Mouse (Mus musculus) G1E (cell line): ENCODE measurements around the gene Zfp385b.

Experiments
- CTCF ChIP-seq: IDR thresholded peaks from 2 replicates; pipeline ENCODE4 v1.5.1; 2012; ENCODE audit warnings: low read depth, low read length, inconsistent platforms, mixed read lengths
- GATA1 ChIP-seq: IDR thresholded peaks from 2 replicates; pipeline ENCODE4 v1.6.1; 2012; ENCODE audit warnings: borderline replicate concordance, low read length, inconsistent platforms, mixed read lengths
- GATA2 ChIP-seq: IDR thresholded peaks from 2 replicates; pipeline ENCODE4 v1.6.1; 2012; ENCODE audit warnings: low read depth, low read length, inconsistent platforms, borderline replicate concordance
- POLR2AphosphoS5 ChIP-seq: IDR thresholded peaks from 2 replicates; pipeline ENCODE4 v1.6.1; 2012; ENCODE audit warnings: low read depth, low read length, inconsistent platforms; ENCODE audit not compliant: insufficient replicate concordance
- TAL1 ChIP-seq: conservative IDR thresholded peaks from 2 replicates; pipeline ENCODE4 v1.6.1; 2012; ENCODE audit warnings: low read depth, low read length, inconsistent platforms, mixed read lengths

- TF ChIP-seq CTCF: no peak
- TF ChIP-seq POLR2AphosphoS5: no peak
- no peak for TF ChIP-seq TAL1
- TF ChIP-seq GATA1: no peak
- TF ChIP-seq GATA2: no peak
Observed at GRCm38 (mm10) chr2:77813029-77813428, 6.4 kb downstream of the Zfp385b start.
